Mouse (Mus musculus): ENCODE measurements around the gene Erlin1. TPM values are rescaled to one million over a fixed set of nuclear protein-coding genes. Genes with fewer than 3 reads are reported as not detected.

The Erlin1 gene
- polyA plus RNA-seq, 1 experiment from 2014 or later, result 20.0 TPM

- Histone ChIP-seq H3K9ac (ENCODE audit: low read length) (no peak overlapping the region), H3K4me2 (no peak overlapping the region), H3K36me3 (ENCODE audit: control insufficient read depth, insufficient read depth, low read length) (no peaks in the 10 kb centered on the region), H3K27me3 (ENCODE audit: control insufficient read depth, insufficient read depth, low read length) (no peaks in the 10 kb centered on the region), H3K4me1 (ENCODE audit: control insufficient read depth, insufficient read depth, low read length) (no peaks in the 10 kb centered on the region), H3K27ac (ENCODE audit: low read depth, low read length) (no peak overlapping the region), H3K9me3 (ENCODE audit: control insufficient read depth, low read length) (no peaks in the 10 kb centered on the region), H3K4me3 (ENCODE audit: low read depth, low read length) (no peak overlapping the region)
- no peak for DNase-seq (ENCODE audit: low spot score, missing footprints)
- 90% methylated on average over 4 of the region's 4 CpGs for WGBS
- ATAC-seq (ENCODE audit: low FRiP score), result no peak
Observed at GRCm38 (mm10) chr19:44021502-44021901, 48.1 kb downstream of the Erlin1 start.

- Histone ChIP-seq H3K4me2 (no peak overlapping the region), H3K27me3 (ENCODE audit: control insufficient read depth, insufficient read depth, low read length) (no peaks in the 10 kb centered on the region), H3K36me3 (ENCODE audit: control insufficient read depth, insufficient read depth, low read length) (no peaks in the 10 kb centered on the region), H3K9ac (ENCODE audit: low read length) (no peak overlapping the region), H3K27ac (ENCODE audit: low read depth, low read length) (no peak overlapping the region), H3K4me1 (ENCODE audit: control insufficient read depth, insufficient read depth, low read length) (no peaks in the 10 kb centered on the region), H3K9me3 (ENCODE audit: control insufficient read depth, low read length) (no peaks in the 10 kb centered on the region), H3K4me3 (ENCODE audit: low read depth, low read length) (no peak overlapping the region)
- DNase-seq (ENCODE audit: low spot score, missing footprints) (no peak), ATAC-seq (ENCODE audit: low FRiP score) (no peak)
- 64% methylated on average over 7 of the region's 7 CpGs for WGBS
Observed at GRCm38 (mm10) chr19:44019739-44020138, 49.8 kb downstream of the Erlin1 start.

- H3K27me3 ChIP-seq (ENCODE audit: control insufficient read depth, insufficient read depth, low read length), result no peaks in the 10 kb centered on the region
- no peak overlapping the region for H3K4me2 ChIP-seq
- WGBS, result 92% methylated on average over 6 of the region's 6 CpGs
- H3K4me3 ChIP-seq (ENCODE audit: low read depth, low read length), result no peak overlapping the region
- no peaks in the 10 kb centered on the region for H3K9me3 ChIP-seq (ENCODE audit: control insufficient read depth, low read length)
- ATAC-seq (ENCODE audit: low FRiP score) (no peak), DNase-seq (ENCODE audit: low spot score, missing footprints) (no peak)
- no peak overlapping the region for H3K9ac ChIP-seq (ENCODE audit: low read length)
- H3K4me1 ChIP-seq (ENCODE audit: control insufficient read depth, insufficient read depth, low read length), result no peaks in the 10 kb centered on the region
- H3K36me3 ChIP-seq (ENCODE audit: control insufficient read depth, insufficient read depth, low read length), result no peaks in the 10 kb centered on the region
- no peak overlapping the region for H3K27ac ChIP-seq (ENCODE audit: low read depth, low read length)
Observed at GRCm38 (mm10) chr19:44013862-44014261, 55.7 kb downstream of the Erlin1 start.

- H3K27ac ChIP-seq (ENCODE audit: low read depth, low read length), result no peak overlapping the region
- no peak for ATAC-seq (ENCODE audit: low FRiP score)
- no peak overlapping the region for H3K4me3 ChIP-seq (ENCODE audit: low read depth, low read length)
- 84% methylated on average over 15 of the region's 15 CpGs for WGBS
- H3K9ac ChIP-seq (ENCODE audit: low read length), result no peak overlapping the region
- H3K9me3 ChIP-seq (ENCODE audit: control insufficient read depth, low read length), result no peaks in the 10 kb centered on the region
- DNase-seq (ENCODE audit: low spot score, missing footprints), result no peak
- H3K4me2 ChIP-seq, result no peak overlapping the region
- no peaks in the 10 kb centered on the region for H3K27me3 ChIP-seq (ENCODE audit: control insufficient read depth, insufficient read depth, low read length)
- no peaks in the 10 kb centered on the region for H3K4me1 ChIP-seq (ENCODE audit: control insufficient read depth, insufficient read depth, low read length)
- no peaks in the 10 kb centered on the region for H3K36me3 ChIP-seq (ENCODE audit: control insufficient read depth, insufficient read depth, low read length)
Observed at GRCm38 (mm10) chr19:44008784-44009183, 60.8 kb downstream of the Erlin1 start.

- no peak for ATAC-seq (ENCODE audit: low FRiP score)
- Histone ChIP-seq H3K4me2 (no peak overlapping the region), H3K27ac (ENCODE audit: low read depth, low read length) (no peak overlapping the region), H3K4me1 (ENCODE audit: control insufficient read depth, insufficient read depth, low read length) (no peaks in the 10 kb centered on the region), H3K27me3 (ENCODE audit: control insufficient read depth, insufficient read depth, low read length) (no peaks in the 10 kb centered on the region), H3K9me3 (ENCODE audit: control insufficient read depth, low read length) (no peaks in the 10 kb centered on the region), H3K36me3 (ENCODE audit: control insufficient read depth, insufficient read depth, low read length) (no peaks in the 10 kb centered on the region), H3K9ac (ENCODE audit: low read length) (no peak overlapping the region), H3K4me3 (ENCODE audit: low read depth, low read length) (no peak overlapping the region)
- no peak for DNase-seq (ENCODE audit: low spot score, missing footprints)
- WGBS, result 66% methylated on average over 12 of the region's 12 CpGs
Observed at GRCm38 (mm10) chr19:44007186-44007585, 62.4 kb downstream of the Erlin1 start.

- 79% methylated on average over 4 of the region's 4 CpGs for WGBS
Observed at GRCm38 (mm10) chr19:44005025-44005424, 64.6 kb downstream of the Erlin1 start.

GRCm38 (mm10) chr19:44004261-44004660 is 65.3 kb downstream of the Erlin1 start:
- H3K27me3 ChIP-seq (ENCODE audit: control insufficient read depth, insufficient read depth, low read length), result no peaks in the 10 kb centered on the region
- H3K27ac ChIP-seq (ENCODE audit: low read depth, low read length), result no peak overlapping the region
- no peak overlapping the region for H3K4me2 ChIP-seq
- DNase-seq (ENCODE audit: low spot score, missing footprints), result no peak
- ATAC-seq (ENCODE audit: low FRiP score), result no peak
- 91% methylated on average over 2 of the region's 2 CpGs for WGBS
- H3K4me3 ChIP-seq (ENCODE audit: low read depth, low read length), result no peak overlapping the region
- H3K36me3 ChIP-seq (ENCODE audit: control insufficient read depth, insufficient read depth, low read length), result no peaks in the 10 kb centered on the region
- H3K4me1 ChIP-seq (ENCODE audit: control insufficient read depth, insufficient read depth, low read length), result no peaks in the 10 kb centered on the region
- no peak overlapping the region for H3K9ac ChIP-seq (ENCODE audit: low read length)
- no peaks in the 10 kb centered on the region for H3K9me3 ChIP-seq (ENCODE audit: control insufficient read depth, low read length)

More at GRCm38 (mm10) chr19:44005025-44005424, 64.6 kb downstream of the Erlin1 start:
- no peak overlapping the region for H3K4me3 ChIP-seq (ENCODE audit: low read depth, low read length)
- no peak overlapping the region for H3K4me2 ChIP-seq
- no peaks in the 10 kb centered on the region for H3K4me1 ChIP-seq (ENCODE audit: control insufficient read depth, insufficient read depth, low read length)
- H3K27ac ChIP-seq (ENCODE audit: low read depth, low read length), result no peak overlapping the region
- no peaks in the 10 kb centered on the region for H3K36me3 ChIP-seq (ENCODE audit: control insufficient read depth, insufficient read depth, low read length)
- no peak for DNase-seq (ENCODE audit: low spot score, missing footprints)
- no peaks in the 10 kb centered on the region for H3K27me3 ChIP-seq (ENCODE audit: control insufficient read depth, insufficient read depth, low read length)
- no peak overlapping the region for H3K9ac ChIP-seq (ENCODE audit: low read length)
- no peaks in the 10 kb centered on the region for H3K9me3 ChIP-seq (ENCODE audit: control insufficient read depth, low read length)
- ATAC-seq (ENCODE audit: low FRiP score), result no peak

GRCm38 (mm10) chr19:44000720-44001119 is 68.9 kb downstream of the Erlin1 start:
- Histone ChIP-seq H3K9me3 (ENCODE audit: control insufficient read depth, low read length) (no peaks in the 10 kb centered on the region), H3K4me3 (ENCODE audit: low read depth, low read length) (no peak overlapping the region), H3K4me1 (ENCODE audit: control insufficient read depth, insufficient read depth, low read length) (no peaks in the 10 kb centered on the region), H3K36me3 (ENCODE audit: control insufficient read depth, insufficient read depth, low read length) (no peaks in the 10 kb centered on the region), H3K4me2 (no peak overlapping the region), H3K27ac (ENCODE audit: low read depth, low read length) (no peak overlapping the region), H3K9ac (ENCODE audit: low read length) (no peak overlapping the region), H3K27me3 (ENCODE audit: control insufficient read depth, insufficient read depth, low read length) (no peaks in the 10 kb centered on the region)
- 79% methylated on average over 5 of the region's 5 CpGs for WGBS
- DNase-seq (ENCODE audit: low spot score, missing footprints), result no peak
- ATAC-seq (ENCODE audit: low FRiP score), result no peak

DNA sequence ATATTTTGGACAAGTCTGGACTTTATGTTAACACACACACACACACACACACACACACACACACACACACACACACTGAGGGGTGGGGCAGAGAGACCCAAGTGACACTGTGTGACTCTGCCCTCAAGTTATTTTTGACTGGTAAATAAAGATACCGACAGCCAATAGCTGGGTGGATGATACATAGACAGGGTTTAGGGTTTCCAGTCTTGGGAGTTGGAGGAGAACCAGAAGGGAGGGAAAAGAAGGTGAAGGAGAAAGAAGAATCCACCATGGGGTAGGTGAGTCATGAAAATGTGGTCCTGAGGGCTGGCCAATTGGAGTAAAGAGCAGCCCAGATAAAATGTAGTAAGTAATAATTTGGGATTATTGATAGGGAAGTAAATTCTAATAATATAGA is 69.5 kb downstream of the Erlin1 start:
- Histone ChIP-seq H3K4me2 (no peak overlapping the region), H3K4me3 (ENCODE audit: low read depth, low read length) (no peak overlapping the region), H3K9ac (ENCODE audit: low read length) (no peak overlapping the region), H3K27ac (ENCODE audit: low read depth, low read length) (no peak overlapping the region), H3K9me3 (ENCODE audit: control insufficient read depth, low read length) (no peaks in the 10 kb centered on the region), H3K4me1 (ENCODE audit: control insufficient read depth, insufficient read depth, low read length) (no peaks in the 10 kb centered on the region), H3K36me3 (ENCODE audit: control insufficient read depth, insufficient read depth, low read length) (no peaks in the 10 kb centered on the region), H3K27me3 (ENCODE audit: control insufficient read depth, insufficient read depth, low read length) (no peaks in the 10 kb centered on the region)
- DNase-seq (ENCODE audit: low spot score, missing footprints) (no peak), ATAC-seq (ENCODE audit: low FRiP score) (no peak)
- 97% methylated on average over 1 of the region's 1 CpGs for WGBS
